Mouse (Mus musculus) layer of hippocampus, postnatal 25 days (tissue): ENCODE results near the gene Tmem265. TPM values are rescaled to one million over a fixed set of nuclear protein-coding genes. Genes with fewer than 3 reads are reported as not detected.

ENCODE experiments used
- DNase-seq, 2 experiments: peaks; one replicate each; pipeline ENCODE4 v3.0.0; 2022; ENCODE audit warnings: mixed read lengths in 2 of 2, low spot score in 1 of 2; ENCODE audit errors: extremely low spot score in 1 of 2
- total RNA-seq, 2 experiments: library from RNA; stranded (reverse); gene quantifications; 2 replicates each; pipeline ENCODE4 v1.2.3; 2021

Tmem265 gene
- total RNA-seq, 2 experiments from 2014 or later = 1.8 TPM; not detected in 1

DNA sequence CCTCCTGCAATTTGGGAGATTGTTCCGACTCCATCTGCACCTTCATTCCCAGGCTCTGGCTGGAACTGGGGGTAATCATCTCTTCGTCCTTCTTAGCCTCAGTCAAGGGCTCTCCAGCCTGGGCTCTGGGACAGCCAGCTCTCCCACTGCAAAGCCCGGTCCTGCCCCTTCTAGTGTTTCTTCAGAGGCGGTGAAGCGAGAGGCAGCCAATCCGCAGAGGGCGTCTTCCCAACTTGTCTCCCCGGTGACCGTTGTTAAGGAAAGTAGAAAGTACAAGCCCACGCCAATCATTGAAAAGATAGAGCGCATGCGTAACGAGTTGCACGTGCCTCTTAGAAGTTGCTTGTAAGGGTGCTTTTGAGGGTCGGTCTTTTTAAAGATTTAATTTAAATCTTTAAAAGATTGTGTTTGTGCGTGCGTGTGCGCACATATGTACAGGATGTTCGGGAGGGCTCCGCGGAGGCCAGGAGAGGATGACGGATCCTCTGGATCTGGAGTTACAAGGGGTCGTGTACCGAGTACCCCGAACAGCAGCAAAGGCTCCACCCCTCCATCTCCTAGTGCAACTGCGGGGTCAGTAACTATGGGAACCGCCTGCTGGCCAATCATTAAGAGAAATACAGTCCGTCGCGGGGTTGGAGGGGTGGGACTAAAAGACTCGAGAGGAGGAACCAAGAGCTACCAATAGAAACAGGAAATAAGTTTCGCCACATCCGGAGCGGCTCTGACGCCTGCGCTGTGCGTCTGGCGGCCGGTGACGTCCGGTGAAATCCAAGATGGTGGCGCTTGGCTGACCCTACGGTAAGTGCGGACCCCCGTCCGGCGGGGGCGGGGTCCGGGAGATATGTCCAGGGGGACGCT lies 27.1 kb downstream of the Tmem265 start, which contains the start of the genes Ccdc189 and Rnf40:
TSS of gene Ccdc189 (minus strand) at position 585 of the 861 bp plus-strand sequence.
TSS of gene Rnf40 (plus strand) at position 757 of the 861 bp plus-strand sequence.
- peak; percentile 77 to 80 for DNase-seq

DNA sequence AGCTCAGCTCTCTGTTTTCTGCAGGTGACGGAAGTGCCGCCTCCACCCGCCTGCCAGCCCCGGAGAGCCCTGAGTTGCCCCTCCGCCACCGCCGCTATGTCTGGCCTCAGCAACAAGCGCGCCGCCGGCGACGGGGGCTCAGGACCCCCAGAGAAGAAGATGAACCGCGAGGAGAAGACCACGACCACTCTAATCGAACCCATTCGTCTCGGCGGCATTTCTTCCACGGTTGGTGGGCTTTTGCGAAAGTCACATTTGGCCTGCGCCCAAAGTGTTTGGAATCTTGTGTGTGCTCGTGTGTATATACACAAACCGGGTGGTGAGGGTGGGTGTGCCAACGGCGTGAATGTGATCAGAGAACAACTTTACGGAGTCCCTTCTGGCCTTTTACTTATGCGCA lies 27.7 kb downstream of the Tmem265 start:
- no peak for DNase-seq

DNA sequence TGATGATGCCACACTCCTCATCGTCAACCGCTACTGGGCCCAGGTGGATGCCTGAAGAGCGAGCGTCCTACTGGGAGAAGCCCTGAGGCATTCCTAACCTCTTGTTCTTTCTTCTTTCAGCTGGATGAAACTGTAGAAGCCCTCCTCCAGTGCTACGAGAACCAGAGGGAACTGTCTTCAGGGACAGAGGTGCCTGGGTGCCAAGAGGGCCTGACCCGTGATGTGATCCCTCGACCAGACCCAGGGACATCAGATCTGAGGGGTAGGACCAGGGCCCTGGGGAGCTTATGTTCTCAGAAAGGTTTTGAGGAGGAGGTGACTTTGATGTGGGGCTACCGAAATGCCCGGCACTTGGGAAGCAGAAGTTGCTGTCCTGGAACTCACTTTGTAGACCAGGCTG lies 28.4 kb downstream of the Tmem265 start:
- no peak for DNase-seq

DNA sequence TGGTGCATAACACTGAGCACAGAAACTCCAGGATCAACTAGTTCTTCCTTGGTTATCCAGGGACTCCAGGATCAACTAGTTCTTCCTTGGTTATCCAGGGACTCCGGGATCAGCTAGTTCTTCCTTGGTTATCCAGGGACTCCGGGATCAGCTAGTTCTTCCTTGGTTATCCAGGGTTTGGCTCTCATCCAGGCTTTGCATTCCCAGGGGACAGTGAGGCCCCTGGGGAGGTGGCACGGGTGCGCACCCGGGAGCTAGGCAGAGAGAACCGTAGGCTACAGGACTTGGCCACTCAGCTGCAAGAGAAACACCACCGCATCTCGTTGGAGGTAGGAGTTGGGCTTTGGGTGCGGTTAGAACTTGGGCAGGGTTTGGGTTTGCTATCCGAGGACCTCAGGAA lies 29.9 kb downstream of the Tmem265 start:
- DNase-seq = no peak

DNA sequence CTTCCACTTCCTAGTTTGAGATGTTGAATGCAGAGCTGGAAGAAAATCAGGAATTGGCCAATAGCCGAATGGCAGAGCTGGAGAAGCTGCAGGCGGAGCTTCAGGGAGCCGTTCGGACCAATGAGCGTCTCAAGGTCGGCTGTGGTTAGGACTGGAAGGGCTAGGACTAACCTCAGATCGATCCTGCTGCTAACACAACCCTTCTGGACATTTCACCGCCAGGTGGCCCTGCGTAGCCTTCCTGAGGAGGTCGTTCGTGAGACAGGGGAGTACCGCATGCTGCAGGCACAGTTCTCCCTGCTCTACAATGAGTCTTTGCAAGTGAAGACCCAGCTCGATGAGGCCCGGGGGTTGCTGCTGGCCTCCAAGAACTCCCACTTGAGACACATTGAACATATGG lies 31.4 kb downstream of the Tmem265 start:
- DNase-seq = no peak

DNA sequence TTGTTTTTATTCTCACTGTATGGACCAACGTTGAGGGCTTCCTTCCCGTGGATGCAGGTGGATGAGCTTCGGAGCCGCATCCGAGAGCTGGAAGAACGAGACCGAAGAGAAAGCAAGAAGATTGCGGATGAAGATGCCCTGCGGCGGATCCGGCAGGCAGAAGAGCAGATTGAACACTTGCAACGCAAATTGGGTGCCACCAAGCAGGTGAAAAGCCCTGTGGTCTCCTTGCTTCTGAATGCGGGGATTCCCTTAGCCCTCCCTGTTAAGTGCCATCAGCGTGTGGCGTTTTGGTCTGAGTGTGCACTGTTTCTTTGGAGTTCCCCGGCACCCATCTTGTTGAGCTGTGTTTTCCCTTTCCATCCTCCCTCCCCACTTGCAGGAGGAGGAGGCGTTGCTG lies 35.6 kb downstream of the Tmem265 start:
- no peak for DNase-seq

DNA sequence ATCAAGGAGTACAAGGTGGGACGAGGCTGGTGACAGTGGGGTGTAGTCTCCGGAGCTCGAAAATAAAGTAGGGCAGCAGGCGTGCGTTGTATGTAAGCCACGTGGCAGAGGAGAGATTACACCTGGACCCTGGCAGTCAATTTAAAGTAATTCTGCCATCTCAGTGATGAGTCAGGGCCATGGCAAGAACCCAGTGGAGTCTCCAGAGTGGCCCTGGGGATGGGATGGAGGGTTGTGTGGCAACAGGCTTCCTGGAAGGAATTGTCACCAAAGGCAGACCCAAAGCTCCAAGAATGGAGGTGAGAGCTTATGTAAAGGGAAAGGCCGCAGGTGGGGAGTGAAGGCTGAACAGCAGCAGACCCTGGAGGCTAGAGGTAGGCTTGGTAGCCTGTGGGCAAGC lies 39.4 kb downstream of the Tmem265 start:
- DNase-seq = no peak

DNA sequence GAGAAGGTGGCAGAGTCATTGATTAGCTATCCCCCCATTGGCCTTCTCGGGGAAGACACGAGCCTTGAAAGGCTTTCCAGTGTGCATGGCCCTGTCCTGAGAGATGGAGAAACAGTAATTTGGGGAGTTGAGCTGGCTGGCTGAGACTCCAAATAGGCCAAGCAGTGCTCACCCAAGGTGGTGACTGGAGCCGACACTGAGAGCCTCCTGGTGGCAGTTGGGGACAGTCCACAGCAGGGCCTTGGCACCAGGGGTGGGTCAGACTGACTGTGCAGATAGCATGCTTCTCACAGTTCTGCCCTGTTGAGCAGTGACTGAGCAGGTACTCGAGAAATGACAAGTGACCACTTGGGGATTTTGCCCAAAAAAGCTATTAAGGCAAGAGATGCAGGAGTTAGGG lies 40.5 kb downstream of the Tmem265 start:
- no peak for DNase-seq

DNA sequence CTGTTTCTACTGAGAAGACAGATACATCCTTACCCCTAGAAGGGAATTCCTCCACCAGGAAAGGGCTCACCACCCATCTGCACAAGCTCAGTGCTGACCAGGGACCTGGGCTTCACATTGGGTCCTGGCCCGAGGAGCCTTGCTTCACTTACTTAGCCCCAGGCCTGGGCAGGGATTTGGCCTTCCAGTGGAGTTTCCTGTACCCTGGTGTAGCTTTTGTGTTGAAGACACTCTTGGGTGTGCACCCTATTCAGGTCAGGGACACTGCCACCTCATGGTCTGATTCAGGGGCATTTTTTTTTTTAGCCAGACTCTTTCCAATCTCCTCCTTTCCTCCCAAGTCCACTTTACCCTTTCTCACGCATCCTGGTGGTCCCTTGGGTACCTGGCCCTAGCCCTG lies 41.7 kb downstream of the Tmem265 start:
- no peak for DNase-seq

DNA sequence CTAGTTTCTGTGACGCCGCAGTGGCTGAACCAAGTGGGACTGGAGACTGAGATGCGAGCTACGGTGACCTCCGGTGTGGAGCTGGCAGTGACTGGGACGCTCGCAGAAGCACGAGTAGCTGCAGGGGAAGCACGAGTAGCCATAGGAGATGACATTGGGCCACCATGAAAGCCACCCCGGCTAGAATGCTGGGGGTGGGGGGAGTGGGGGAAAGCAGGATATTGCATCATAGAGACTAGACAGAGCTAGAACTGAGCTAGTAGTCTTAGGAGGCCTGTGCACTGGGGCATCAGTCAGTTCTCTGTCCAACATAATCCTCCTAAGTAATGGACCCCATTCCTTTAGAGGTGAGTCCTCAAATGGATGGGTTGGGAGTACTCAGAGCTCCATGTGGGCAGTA lies 43.1 kb downstream of the Tmem265 start:
- DNase-seq = no peak

DNA sequence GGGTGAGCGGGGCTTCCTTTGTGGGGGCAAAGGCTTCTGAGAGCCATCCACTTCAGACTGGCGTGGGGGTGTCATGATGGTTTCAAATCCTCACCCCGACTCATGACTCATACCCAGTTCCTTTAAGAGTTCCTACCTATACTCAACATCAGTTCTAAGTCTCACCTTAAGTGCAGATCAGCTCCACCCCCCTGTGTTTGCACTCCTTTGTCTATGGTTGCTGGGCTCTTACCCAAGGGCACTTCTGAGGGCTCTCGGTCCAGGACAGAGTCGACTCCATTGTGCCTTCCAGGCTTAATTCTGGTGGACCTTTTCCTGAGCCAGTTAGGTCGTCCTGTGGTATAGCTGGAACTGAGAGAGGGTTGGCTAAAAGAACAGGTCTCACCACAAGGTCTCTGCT lies 46.0 kb downstream of the Tmem265 start:
- no peak for DNase-seq

DNA sequence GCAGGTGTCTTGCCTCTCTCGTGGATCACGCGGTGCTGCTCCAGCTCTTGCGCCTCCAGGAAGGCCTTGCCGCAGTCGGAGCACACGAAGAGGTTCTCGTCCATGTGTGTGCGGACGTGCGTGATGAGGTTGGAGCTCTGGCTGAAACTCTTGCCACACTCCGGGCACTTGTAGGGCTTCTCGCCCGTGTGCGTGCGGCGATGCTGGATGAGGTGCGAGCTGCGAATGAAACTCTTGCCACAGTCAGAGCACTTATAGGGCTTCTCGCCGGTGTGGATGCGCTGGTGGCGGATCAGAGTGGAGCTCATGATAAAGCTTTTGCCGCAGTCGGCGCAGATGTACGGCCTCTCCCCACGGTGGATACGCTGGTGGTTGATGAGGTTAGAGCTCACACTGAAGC lies 49.8 kb downstream of the Tmem265 start:
- no peak for DNase-seq

DNA sequence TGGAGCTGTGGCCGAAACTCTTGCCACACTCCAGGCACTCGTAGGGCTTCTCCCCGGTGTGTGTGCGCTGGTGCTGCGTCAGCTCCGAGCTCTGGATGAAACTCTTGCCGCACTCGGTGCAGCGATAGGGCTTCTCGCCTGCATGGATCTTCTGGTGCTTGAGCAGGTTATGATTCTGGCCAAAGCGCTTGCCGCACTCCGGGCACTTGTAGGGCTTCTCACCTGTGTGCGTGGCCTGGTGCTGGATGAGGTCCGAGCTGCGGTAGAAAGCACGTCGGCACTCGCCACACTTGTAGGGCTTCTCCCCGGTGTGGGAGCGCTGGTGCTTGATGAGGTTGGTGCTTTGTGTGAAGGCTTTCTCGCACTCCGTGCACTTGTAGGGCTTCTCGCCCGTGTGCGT lies 50.4 kb downstream of the Tmem265 start:
- DNase-seq = no peak

DNA sequence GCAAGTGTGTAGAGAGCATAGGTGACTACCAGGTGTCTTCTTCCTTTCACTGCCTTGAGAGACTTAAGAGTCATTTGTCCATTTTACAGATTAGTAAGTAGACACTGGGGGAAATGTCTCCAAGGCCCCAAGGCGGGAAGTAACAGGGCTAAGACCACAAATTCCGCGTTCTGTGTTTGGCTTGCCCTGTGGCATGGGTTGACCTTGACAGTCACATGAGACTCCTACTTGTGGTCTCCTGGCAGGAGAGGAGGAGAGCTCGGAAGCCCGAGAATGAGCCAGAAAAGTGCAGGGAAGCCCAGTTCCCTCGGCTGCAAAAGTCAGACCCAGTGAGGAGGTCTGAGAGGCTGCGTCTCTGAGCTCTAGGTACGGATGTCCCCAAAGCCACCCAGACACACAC lies 52.3 kb downstream of the Tmem265 start:
- no peak for DNase-seq

DNA sequence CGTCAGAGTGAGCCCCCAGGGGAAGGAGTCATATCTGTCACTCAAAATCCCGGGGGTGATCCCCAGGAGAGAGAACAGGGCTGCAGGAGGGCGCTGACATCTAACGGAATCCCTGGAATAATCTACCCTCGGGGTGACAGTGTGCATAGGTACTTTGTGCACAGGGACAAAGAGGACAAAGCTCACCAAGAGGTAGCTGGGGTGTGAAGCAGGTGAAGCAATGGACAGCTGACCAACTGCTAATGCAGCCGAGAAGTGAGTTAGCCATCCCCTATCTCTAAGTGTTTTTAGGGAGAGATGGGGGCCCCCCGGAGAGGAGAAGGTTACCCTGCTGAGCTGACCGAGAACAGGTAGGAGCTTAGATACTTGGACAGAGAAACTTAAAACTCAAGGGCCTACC lies 52.9 kb downstream of the Tmem265 start:
- no peak for DNase-seq

DNA sequence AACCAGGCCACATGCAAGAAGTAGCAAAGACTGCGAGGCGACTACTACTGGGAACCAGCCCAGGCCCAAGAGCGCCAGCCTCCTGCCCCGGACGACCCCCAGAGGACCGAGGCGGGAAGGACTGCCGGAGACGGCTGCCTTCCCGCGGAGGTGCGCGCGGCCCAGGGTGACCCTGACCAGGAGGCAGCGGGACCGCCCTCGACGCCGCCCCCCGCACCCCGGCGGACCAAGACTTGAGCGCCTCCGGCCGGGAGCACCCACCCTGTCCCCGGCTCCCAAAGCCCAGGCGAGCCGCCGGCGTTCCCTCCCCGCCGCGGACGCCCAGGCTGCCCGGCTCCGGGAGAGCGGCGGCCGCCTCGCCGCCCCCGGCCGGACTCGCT lies 53.3 kb downstream of the Tmem265 start:
- DNase-seq = no peak

DNA sequence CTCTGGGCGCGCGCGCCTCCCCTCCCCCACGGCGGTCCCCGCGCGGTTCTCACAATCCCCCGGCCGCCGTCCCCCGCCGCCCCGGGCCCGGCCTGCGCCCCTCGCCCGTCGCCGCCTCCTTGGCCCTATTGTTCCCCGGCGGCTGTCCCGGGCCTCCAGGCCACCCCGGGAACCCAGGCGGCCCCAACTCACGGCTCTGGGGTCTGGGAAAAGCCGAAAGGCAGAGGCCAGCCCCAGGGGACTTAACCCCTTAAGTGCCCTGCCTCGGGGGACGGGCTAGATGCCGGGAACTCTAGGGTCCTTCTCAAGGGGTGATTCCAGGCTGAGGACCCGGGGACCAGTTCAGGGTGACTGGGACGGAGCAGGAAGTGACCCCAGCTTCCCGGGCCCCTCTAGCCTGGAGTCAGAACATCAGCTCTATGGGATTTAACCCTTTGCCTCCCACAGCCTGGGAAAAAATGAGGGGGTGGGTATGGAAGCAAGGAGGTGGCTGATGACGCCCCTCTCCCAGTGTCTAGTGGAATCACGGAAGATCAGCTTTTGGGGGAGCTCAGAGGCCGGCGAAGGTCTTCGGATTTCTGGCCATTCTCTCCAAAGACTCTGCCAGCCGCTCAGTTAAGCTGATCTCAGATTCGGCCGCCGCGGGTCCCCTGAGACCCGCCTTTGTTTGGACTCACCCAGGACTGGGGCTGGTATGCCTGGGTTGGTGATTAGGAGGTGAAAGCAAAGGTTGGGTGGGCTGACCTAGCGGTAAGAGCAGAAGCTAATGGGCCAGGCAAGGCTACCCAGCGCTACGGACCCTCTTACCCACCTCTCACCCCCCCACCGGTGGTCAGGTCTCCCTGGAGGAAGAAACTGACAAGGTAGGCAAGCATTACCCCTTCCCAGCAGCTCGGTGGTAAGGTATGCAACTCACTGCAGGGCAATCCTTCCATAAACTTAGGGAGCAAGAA lies 54.0 kb downstream of the Tmem265 start, which contains the start of gene Zfp629:
TSS of gene Zfp629 (minus strand) at position 907 of the 953 bp plus-strand sequence.
- DNase-seq = peak; percentile 55 to 64

DNA sequence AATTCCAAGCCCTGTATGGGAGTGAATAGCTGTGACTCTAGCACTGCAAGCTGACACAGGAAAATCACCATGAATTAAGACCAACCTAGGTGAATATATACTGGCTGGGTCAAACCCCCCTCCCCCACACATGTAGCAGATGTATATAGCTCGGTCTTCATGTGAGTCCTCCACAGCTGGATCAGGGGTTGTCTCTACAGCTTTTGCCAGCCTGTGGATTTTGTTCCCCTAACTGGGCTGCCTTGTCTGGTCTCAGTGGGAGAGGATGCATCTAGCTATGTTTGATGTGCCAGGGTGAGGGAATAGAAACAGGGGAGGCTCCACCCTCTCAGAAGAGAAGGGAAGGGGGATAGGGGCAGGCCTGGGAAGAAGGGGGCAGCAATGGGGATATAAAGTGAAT lies 55.1 kb downstream of the Tmem265 start:
- DNase-seq = no peak
